16 mouse cellular contexts compared by ENCODE assay signal in the genomic region with DNA sequence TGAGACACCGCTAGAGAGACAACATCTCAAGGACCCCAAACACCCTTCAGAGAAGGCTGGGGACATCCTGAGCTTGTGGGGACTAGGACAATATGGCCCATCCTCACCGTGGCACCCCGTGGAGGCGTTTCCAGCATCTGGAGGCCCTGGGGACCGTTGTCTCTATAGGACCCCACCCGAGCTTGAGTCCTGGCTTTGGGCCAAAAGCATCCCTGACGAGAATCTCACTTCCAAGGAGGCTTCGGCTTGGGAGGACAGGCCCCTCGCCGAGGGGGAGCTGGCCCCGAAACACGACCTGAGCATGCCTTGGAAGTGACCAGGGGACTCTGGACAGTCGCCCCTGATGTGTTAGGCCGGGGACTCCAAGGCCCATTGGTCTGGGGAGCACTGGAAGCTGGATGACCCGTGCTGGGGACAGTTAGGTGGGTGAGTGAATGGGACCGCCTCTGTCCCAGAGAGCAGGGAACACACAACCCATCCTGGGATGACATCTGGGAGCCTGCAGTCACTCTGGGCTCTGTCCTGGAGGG. TPM values are rescaled to one million over a fixed set of nuclear protein-coding genes. Genes with fewer than 3 reads are reported as not detected.
"Had no signal": no experiment of that assay in that cellular context is flagged by ENCODE, and none has a peak within 500 bp of the region (broad histone marks: within the 10 kb centered on the region; RNA-seq: fewer than 3 reads in every experiment).

No protein-coding gene starts in this region.

- H3K27ac ChIP-seq: kidney, postnatal 0 days; layer of hippocampus, adult 2 months; liver, embryonic 15.5 days; midbrain, embryonic 15.5 days; neural tube, embryonic 12.5 days; stomach, embryonic 15.5 days had no signal

- H3K9ac ChIP-seq: liver, embryonic 15.5 days; midbrain, embryonic 15.5 days; neural tube, embryonic 12.5 days; stomach, embryonic 15.5 days had no signal

- H3K4me2 ChIP-seq: liver, embryonic 11.5 days; liver, embryonic 15.5 days; midbrain, embryonic 15.5 days; neural tube, embryonic 12.5 days; stomach, embryonic 15.5 days had no signal

- H3K36me3 ChIP-seq: liver, embryonic 15.5 days; midbrain, embryonic 15.5 days had no signal

- ATAC-seq: lung, postnatal 0 days; midbrain, embryonic 15.5 days had no signal

- H3K27me3 ChIP-seq: liver, embryonic 15.5 days; midbrain, embryonic 15.5 days; neural tube, embryonic 12.5 days; stomach, embryonic 15.5 days had no signal

- H3K4me3 ChIP-seq: layer of hippocampus, adult 2 months; liver, embryonic 15.5 days; midbrain, embryonic 15.5 days; neural tube, embryonic 12.5 days; stomach, embryonic 15.5 days had no signal

- H3K9me3 ChIP-seq: liver, embryonic 15.5 days; midbrain, embryonic 15.5 days; neural tube, embryonic 12.5 days; stomach, embryonic 15.5 days had no signal

- DNase-seq: kidney, adult 9 months; kidney, postnatal 4 days; lung, adult 2 months; lung, postnatal 36 days; right cerebral cortex, postnatal 14 days; thymus, postnatal 4 days had no signal

RNA-seq across cellular contexts. Expression of a gene that starts 24.7 kb away (rescaled TPM):
- polyA plus RNA-seq: kidney, postnatal 0 days; limb, embryonic 14.5 days; liver, embryonic 11.5 days; liver, embryonic 15.5 days; neural tube, embryonic 12.5 days; spleen, adult 2 months; stomach, embryonic 15.5 days had no signal
